Mouse (Mus musculus) lung, postnatal 0 days (tissue): ENCODE results near the gene Zc2hc1c.

Experiments used
- CTCF ChIP-seq: IDR thresholded peaks from 2 replicates; pipeline ENCODE4 v1.5.1; 2016; ENCODE audit warnings: antibody characterized with exemption, mild to moderate bottlenecking
- EP300 ChIP-seq: IDR thresholded peaks from 2 replicates; pipeline ENCODE4 v1.6.1; 2016; ENCODE audit warnings: antibody characterized with exemption, mild to moderate bottlenecking, control low read depth

DNA sequence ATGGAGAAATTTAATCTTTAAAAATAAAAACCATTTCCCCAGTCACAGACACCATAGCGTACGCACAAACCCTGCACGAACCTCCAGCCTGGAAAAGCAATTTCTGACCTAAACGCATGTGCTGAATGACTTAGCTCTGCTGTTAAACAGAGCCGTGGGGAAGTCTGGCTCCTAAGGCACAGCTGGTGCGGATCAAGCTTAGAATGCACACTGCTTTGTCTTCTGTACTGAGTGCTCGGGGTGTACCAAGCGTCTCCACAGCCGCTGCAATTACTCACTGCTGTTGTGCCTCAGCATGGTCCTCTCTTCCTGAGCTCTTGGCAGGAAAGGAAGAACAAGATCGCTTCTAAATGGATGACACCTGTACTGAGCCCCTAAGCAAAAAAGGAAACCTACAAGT is 25.9 kb upstream of the Zc2hc1c start:
- TF ChIP-seq CTCF (no peak), EP300 (no peak)
